Comparison of ENCODE assay signal across 8 mouse cellular contexts in genomic region chr7:17024814-17025504, GRCm38 (mm10). TPM values are rescaled to one million over a fixed set of nuclear protein-coding genes. Genes with fewer than 3 reads are reported as not detected.
DNase-seq lines count a peak whose midpoint lies in the region; ATAC-seq and TF ChIP-seq lines count a peak whose summit lies in the region.

No protein-coding gene starts in this region.

- peaks cover 21 to 35% of the 10 kb centered on the region in 2 experiments for H3K4me1 ChIP-seq in liver, embryonic 14.5 days (replicated peaks; ENCODE audit: control insufficient read depth in 2 of 2, insufficient read depth in 2 of 2, low read length in 1 of 2)
- H3K4me1 ChIP-seq in stomach, embryonic 15.5 days: peaks cover 29% of the 10 kb centered on the region

- H3K36me3 ChIP-seq in liver, embryonic 14.5 days (replicated peaks; ENCODE audit: control insufficient read depth, insufficient read depth, low read depth): peaks cover 27% of the 10 kb centered on the region
- H3K36me3 ChIP-seq in stomach, embryonic 15.5 days: peaks cover 21% of the 10 kb centered on the region; the same call in 1 of the 2 replicates

- DNase-seq in heart, adult 11 months: peak; percentile 97
- no peak for DNase-seq in heart, postnatal 4 days
- DNase-seq in adrenal gland, postnatal 25 days: peak; percentile 33
- peak; percentile 69 for DNase-seq in induced T-regulatory cell, adult 2 months (ENCODE audit: low read depth)
- DNase-seq in liver, embryonic 14.5 days (ENCODE audit: low read depth in 3 of 3, low spot score in 3 of 3): no peak
- DNase-seq in urinary bladder, postnatal 36 days (ENCODE audit: low spot score in 2 of 2): no peak
- DNase-seq in layer of hippocampus, adult 11-12 months (ENCODE audit: low spot score): no peak

- H3K9me3 ChIP-seq in liver, embryonic 14.5 days (ENCODE audit: control insufficient read depth, low read length): no peaks in the 10 kb centered on the region
- H3K9me3 ChIP-seq in stomach, embryonic 15.5 days: no peaks in the 10 kb centered on the region

- no peaks in the 10 kb centered on the region for H3K27me3 ChIP-seq in liver, embryonic 14.5 days (ENCODE audit: control insufficient read depth, insufficient read depth, low read length)
- no peaks in the 10 kb centered on the region for H3K27me3 ChIP-seq in stomach, embryonic 15.5 days (replicated peaks)

- no peak for TF ChIP-seq EP300 in liver, embryonic 14.5 days (IDR thresholded peaks at IDR 0.05; ENCODE audit: low read depth)

- ATAC-seq in liver, embryonic 14.5 days (ENCODE audit: insufficient read depth): no peak
- ATAC-seq in stomach, embryonic 15.5 days (ENCODE audit: insufficient read depth, low FRiP score, low read depth): no peak

- H3K9ac ChIP-seq in liver, embryonic 14.5 days (replicated peaks): no peak overlapping the region
- no peak overlapping the region for H3K9ac ChIP-seq in stomach, embryonic 15.5 days

- TF ChIP-seq CTCF in liver, embryonic 14.5 days (IDR thresholded peaks at IDR 0.05; ENCODE audit: low read depth): no peak

- 52% methylated on average over 10 of the region's 10 CpGs for WGBS in liver, embryonic 14.5 days (ENCODE audit: insufficient replicate concordance)
- WGBS in stomach, embryonic 15.5 days: 69% methylated on average over 10 of the region's 10 CpGs

- H3K4me2 ChIP-seq in liver, embryonic 14.5 days (ENCODE audit: low read depth): peak overlapping the region; percentile 77
- peak overlapping the region; percentile 24; the same call in 1 of the 2 replicates for H3K4me2 ChIP-seq in stomach, embryonic 15.5 days

- H3K27ac ChIP-seq in liver, embryonic 14.5 days: no peak overlapping the region
- H3K27ac ChIP-seq in stomach, embryonic 15.5 days: peak overlapping the region; percentile 65

- H3K4me3 ChIP-seq in liver, embryonic 14.5 days (ENCODE audit: insufficient read depth in 1 of 2, low read depth in 2 of 2, low read length in 2 of 2): no peak overlapping the region
- no peak overlapping the region for H3K4me3 ChIP-seq in stomach, embryonic 15.5 days (replicated peaks)

RNA-seq across cellular contexts. Expression of gene Ppp5c, which starts 2.8 kb away (rescaled TPM):
- total RNA-seq in heart, postnatal 4 days (2021): 100 to 1,000 TPM; 109 TPM
- total RNA-seq in adrenal gland, postnatal 25 days (2021): 93.6 and 103 TPM in 2 replicates
- 61.7 and 68.3 TPM in 2 replicates for polyA plus RNA-seq in liver, embryonic 14.5 days (2012; rRNA removed)
- 38.5 and 42.8 TPM in 2 replicates for polyA plus RNA-seq in liver, embryonic 14.5 days (2014; fragmentation: Nextera tagmentation; extraction: Ambion mirVana)
- polyA plus RNA-seq in stomach, embryonic 15.5 days (2015; fragmentation: Nextera tagmentation; extraction: Ambion mirVana): 92.9 and 95.7 TPM in 2 replicates

RNA-seq across cellular contexts. Expression of gene Ccdc8, which starts 32.5 kb away (rescaled TPM):
- 10 to 100 TPM; 22.0 to 24.5 TPM for total RNA-seq in heart, postnatal 4 days (2021)
- total RNA-seq in adrenal gland, postnatal 25 days (2021): 19.7 and 26.0 TPM in 2 replicates
- 2.0 and 2.7 TPM in 2 replicates for polyA plus RNA-seq in liver, embryonic 14.5 days (2012; rRNA removed)
- polyA plus RNA-seq in liver, embryonic 14.5 days (2014; fragmentation: Nextera tagmentation; extraction: Ambion mirVana): 1.5 and 2.3 TPM in 2 replicates
- 29.4 and 33.3 TPM in 2 replicates for polyA plus RNA-seq in stomach, embryonic 15.5 days (2015; fragmentation: Nextera tagmentation; extraction: Ambion mirVana)

RNA-seq across cellular contexts. Expression of gene Hif3a, which starts 37.3 kb away (rescaled TPM):
- total RNA-seq in heart, postnatal 4 days (2021): 1 to 10 TPM; 3.1 to 3.8 TPM
- total RNA-seq in adrenal gland, postnatal 25 days (2021): 2.1 and 3.5 TPM in 2 replicates
- 9.8 and 12.2 TPM in 2 replicates for polyA plus RNA-seq in liver, embryonic 14.5 days (2012; rRNA removed)
- polyA plus RNA-seq in liver, embryonic 14.5 days (2014; fragmentation: Nextera tagmentation; extraction: Ambion mirVana): 22.8 and 23.9 TPM in 2 replicates
- polyA plus RNA-seq in stomach, embryonic 15.5 days (2015; fragmentation: Nextera tagmentation; extraction: Ambion mirVana): 47.3 and 54.9 TPM in 2 replicates

RNA-seq across cellular contexts. Expression of gene Gm42372, which starts 42.1 kb away (rescaled TPM):
- total RNA-seq in heart, postnatal 4 days (2021): under 1 TPM in 1 of 2 experiments, not detected in 1; 0.05 TPM
- 1.1 and 2.1 TPM in 2 replicates for total RNA-seq in adrenal gland, postnatal 25 days (2021)
- 0.01 and 0.02 TPM in 2 replicates for polyA plus RNA-seq in liver, embryonic 14.5 days (2012; rRNA removed)
- 0.03 and 0.04 TPM in 2 replicates for polyA plus RNA-seq in liver, embryonic 14.5 days (2014; fragmentation: Nextera tagmentation; extraction: Ambion mirVana)
- 0.31 and 0.34 TPM in 2 replicates for polyA plus RNA-seq in stomach, embryonic 15.5 days (2015; fragmentation: Nextera tagmentation; extraction: Ambion mirVana)

RNA-seq across cellular contexts. Expression of gene Psg16, which starts 48.9 kb away (rescaled TPM):
- total RNA-seq in heart, postnatal 4 days (2021): under 1 TPM; 0.10 to 0.20 TPM
- 0.24 and 0.33 TPM in 2 replicates for total RNA-seq in adrenal gland, postnatal 25 days (2021)
- 0.02 and 0.18 TPM in 2 replicates for polyA plus RNA-seq in liver, embryonic 14.5 days (2012; rRNA removed)
- polyA plus RNA-seq in liver, embryonic 14.5 days (2014; fragmentation: Nextera tagmentation; extraction: Ambion mirVana): 0.08 TPM in 2 replicates
- 0.30 and 0.63 TPM in 2 replicates for polyA plus RNA-seq in stomach, embryonic 15.5 days (2015; fragmentation: Nextera tagmentation; extraction: Ambion mirVana)

Comparison
In these comparisons a context has a peak if more than half of its experiments do, and no peak if none do; other contexts are left out.
1. DNase-seq: peak in heart, adult 11 months (single experiment), adrenal gland, postnatal 25 days (single experiment) and induced T-regulatory cell, adult 2 months (single experiment); none in heart, postnatal 4 days (single experiment), liver, embryonic 14.5 days (0 of 3), urinary bladder, postnatal 36 days (0 of 2) and layer of hippocampus, adult 11-12 months (single experiment).